In the genomic region with DNA sequence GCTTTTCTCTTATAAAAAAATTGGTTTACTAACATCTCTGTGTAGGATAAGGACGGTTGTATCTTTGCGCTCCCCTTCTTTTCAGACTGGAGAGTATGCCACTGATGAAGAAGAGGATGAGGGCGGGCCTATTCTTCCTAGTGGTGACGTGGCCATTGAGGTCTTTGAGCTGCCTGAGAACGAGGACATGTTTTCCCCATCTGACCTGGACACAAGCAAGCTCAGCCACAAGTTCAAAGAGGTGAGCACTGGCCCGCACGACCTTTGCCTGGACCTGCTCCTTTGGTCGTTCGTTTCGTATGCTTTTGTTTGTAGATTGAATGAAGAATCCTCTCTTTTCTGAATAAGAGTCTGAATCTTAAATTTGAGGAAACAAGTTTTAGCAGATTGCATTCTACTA, we compare ENCODE assay signal across 20 mouse cellular contexts.
"Had no signal": no experiment of that assay in that cellular context is flagged by ENCODE, and none has a peak within 500 bp of the region (broad histone marks: within the 10 kb centered on the region; RNA-seq: fewer than 3 reads in every experiment).

No protein-coding gene starts in this region.

- H3K4me3 ChIP-seq: intestine, embryonic 15.5 days; layer of hippocampus, adult 2 months; left cerebral cortex, adult 2 months; midbrain, embryonic 12.5 days; myocyte; neural tube, embryonic 13.5 days; stomach, embryonic 15.5 days had no signal

- H3K36me3 ChIP-seq: intestine, embryonic 15.5 days; midbrain, embryonic 12.5 days; neural tube, embryonic 13.5 days; stomach, embryonic 15.5 days had no signal

- H3K27ac ChIP-seq: intestine, embryonic 15.5 days; layer of hippocampus, adult 2 months; left cerebral cortex, adult 2 months; liver, embryonic 14.5 days; midbrain, embryonic 12.5 days; neural tube, embryonic 13.5 days; stomach, embryonic 15.5 days had no signal

- DNase-seq: kidney, adult 18-20 months; kidney, adult 9 months; kidney, postnatal 14 days; layer of hippocampus, adult 9-11 months; lung, adult 2 months; lung, postnatal 14 days; lung, postnatal 4 days; retina, postnatal 1 day; right cerebral cortex, postnatal 25 days; spleen, adult 18-20 months; thymus, postnatal 25 days had no signal

- ATAC-seq: midbrain, embryonic 16.5 days had no signal

- H3K9ac ChIP-seq: intestine, embryonic 15.5 days; liver, embryonic 14.5 days; midbrain, embryonic 12.5 days; neural tube, embryonic 13.5 days; stomach, embryonic 15.5 days had no signal

- H3K27me3 ChIP-seq: intestine, embryonic 15.5 days; midbrain, embryonic 12.5 days; neural tube, embryonic 13.5 days; stomach, embryonic 15.5 days had no signal

- H3K4me1 ChIP-seq: intestine, embryonic 15.5 days; midbrain, embryonic 12.5 days; stomach, embryonic 15.5 days had no signal

- H3K4me2 ChIP-seq: intestine, embryonic 15.5 days; midbrain, embryonic 12.5 days; neural tube, embryonic 13.5 days; stomach, embryonic 15.5 days had no signal

- H3K9me3 ChIP-seq: intestine, embryonic 15.5 days; midbrain, embryonic 12.5 days; neural tube, embryonic 13.5 days; stomach, embryonic 15.5 days had no signal
